Mouse (Mus musculus): ENCODE measurements around the gene Bdp1.
"Not testable (repeated sequence)": the region's sequence is repeated elsewhere in the genome, so short reads cannot be mapped to it uniquely, and the experiment has no call there.

The Bdp1 gene

GRCm38 (mm10) chr13:100103748-100104254 lies at the start of gene Bdp1:
Bdp1 (minus strand) TSS chr13:100104070.
- peak; percentile 97 to 99 for DNase-seq

- no peak for DNase-seq
Measured at GRCm38 (mm10) chr13:100152659-100153058, 48.8 kb upstream of the Bdp1 start.

- DNase-seq, result no peak
Measured at GRCm38 (mm10) chr13:100141646-100142314, 37.9 kb upstream of the Bdp1 start.

GRCm38 (mm10) chr13:100125258-100125643 lies 21.4 kb upstream of the Bdp1 start:
- DNase-seq, result no peak

GRCm38 (mm10) chr13:100124423-100125257 lies 20.8 kb upstream of the Bdp1 start, which contains the start of gene Smn1:
Smn1 (plus strand) TSS chr13:100124852.
- DNase-seq, result peak; percentile 92 to 93

GRCm38 (mm10) chr13:100123970-100124369 lies 20.1 kb upstream of the Bdp1 start:
- no peak for DNase-seq

- peak; percentile 38 for DNase-seq
Measured at GRCm38 (mm10) chr13:100112218-100112972, 8.5 kb upstream of the Bdp1 start.

- peak; percentile 82 to 90 for DNase-seq
Measured at GRCm38 (mm10) chr13:100107652-100108472, 4.0 kb upstream of the Bdp1 start, which contains the start of gene Serf1. Serf1 (plus strand) TSS chr13:100108012.

- no peak for DNase-seq
Measured at GRCm38 (mm10) chr13:100103052-100103658, 715 bp downstream of the Bdp1 start.

- DNase-seq, result no peak
Measured at GRCm38 (mm10) chr13:100098808-100099207, 5.1 kb downstream of the Bdp1 start.

GRCm38 (mm10) chr13:100071473-100071872 lies 32.4 kb downstream of the Bdp1 start:
- no peak for DNase-seq

GRCm38 (mm10) chr13:100067821-100068220 lies 36.0 kb downstream of the Bdp1 start:
- no peak for DNase-seq

- DNase-seq, result no peak
Measured at GRCm38 (mm10) chr13:100063936-100064335, 39.9 kb downstream of the Bdp1 start.

GRCm38 (mm10) chr13:100057738-100058137 lies 46.1 kb downstream of the Bdp1 start:
- not testable (repeated sequence) for DNase-seq

- no peak for DNase-seq
Measured at GRCm38 (mm10) chr13:100026013-100026412, 77.9 kb downstream of the Bdp1 start.

- DNase-seq, result no peak
Measured at GRCm38 (mm10) chr13:100016891-100017290, 87.0 kb downstream of the Bdp1 start.

- peak in 1 of 2 experiments; percentile 10 for DNase-seq
Measured at GRCm38 (mm10) chr13:100015937-100016336, 87.9 kb downstream of the Bdp1 start.

- peak; percentile 86 to 89 for DNase-seq
Measured at GRCm38 (mm10) chr13:100014906-100015895, 88.7 kb downstream of the Bdp1 start, which contains the start of gene Mccc2. Mccc2 (minus strand) TSS chr13:100015639.

- no peak for DNase-seq
Measured at GRCm38 (mm10) chr13:100005911-100006496, 97.9 kb downstream of the Bdp1 start.

GRCm38 (mm10) chr13:100001790-100002196 lies 102.1 kb downstream of the Bdp1 start:
- DNase-seq, result peak; percentile 86 to 92
